Mouse (Mus musculus) left cerebral cortex, adult 2 months (tissue): Measurements from ENCODE around the gene Enah. TPM values are rescaled to one million over a fixed set of nuclear protein-coding genes. Genes with fewer than 3 reads are reported as not detected.

Source experiments
- DNase-seq, 2 experiments: peaks; one replicate each; pipeline ENCODE4 v3.0.0; 2021 to 2022; ENCODE audit warnings: low spot score in 2 of 2, mixed read lengths in 1 of 2; ENCODE audit errors: extremely low spot score in 1 of 2
- H3K27ac ChIP-seq: fragments of 200-600 bp; 2 replicates; pipeline ENCODE4 v1.8.1; 2022
- H3K4me3 ChIP-seq: fragments of 200-600 bp; 2 replicates; pipeline ENCODE4 v1.8.1; 2022
- CTCF ChIP-seq: fragments of 200-600 bp; IDR thresholded peaks from 2 replicates; pipeline ENCODE4 v1.8.1; 2022; ENCODE audit warnings: antibody characterized with exemption, mild to moderate bottlenecking, moderate library complexity
- intact Hi-C: fragments of 180-260 bp; cut with DNase I; formaldehyde crosslinking; loops from one replicate; pipeline ENCODE4 v1.15.1; 2025
- total RNA-seq, 2 experiments: library from RNA; stranded (reverse); gene quantifications; 2 replicates each; pipeline ENCODE4 v1.2.3; 2021

Enah gene
- total RNA-seq, 2 experiments from 2014 or later = 161 to 168 TPM

GRCm38 (mm10) chr1:181893721-181894120 is 126.1 kb downstream of the Enah start:
- intact Hi-C loops = no loop called here
- DNase-seq = peak; percentile 27 to 32
- no peak overlapping the region for H3K27ac ChIP-seq
- no peak for TF ChIP-seq CTCF
- H3K4me3 ChIP-seq = no peak overlapping the region

- intact Hi-C loops = loop anchor here (2.0 kb wide), 2 partner anchors 129 to 649 kb away; partner anchors contain the start of gene Enah
- TF ChIP-seq CTCF = no peak
- Histone ChIP-seq H3K4me3 (no peak overlapping the region), H3K27ac (no peak overlapping the region)
- DNase-seq = no peak
Measured at GRCm38 (mm10) chr1:181889670-181890069, 130.1 kb downstream of the Enah start.

GRCm38 (mm10) chr1:181888801-181889200 is 131.0 kb downstream of the Enah start:
- H3K27ac ChIP-seq = no peak overlapping the region
- peak; percentile 88 to 96 for DNase-seq
- TF ChIP-seq CTCF = no peak; the same call in none of the 2 replicates
- H3K4me3 ChIP-seq = no peak overlapping the region
- intact Hi-C loops = loop anchor here (1.0 to 2.0 kb wide), 3 partner anchors 130 to 650 kb away; partner anchors contain the start of gene Enah

GRCm38 (mm10) chr1:181881532-181881931 is 138.3 kb downstream of the Enah start:
- intact Hi-C loops = loop anchor here (2.0 kb wide), 1 partner anchor 153 kb away; no protein-coding TSS in a partner anchor
- no peak overlapping the region for H3K4me3 ChIP-seq
- peak; percentile 58 for TF ChIP-seq CTCF
- H3K27ac ChIP-seq = no peak overlapping the region
- peak in 1 of 2 experiments; percentile 26 for DNase-seq

GRCm38 (mm10) chr1:181880752-181881325 is 139.0 kb downstream of the Enah start:
- no peak for DNase-seq
- TF ChIP-seq CTCF = peak; percentile 21; the same call in 1 of the 2 replicates
- Histone ChIP-seq H3K4me3 (no peak overlapping the region), H3K27ac (no peak overlapping the region)
- intact Hi-C loops = loop anchor here (2.0 kb wide), 1 partner anchor 152 kb away; no protein-coding TSS in a partner anchor

- intact Hi-C loops = no loop called here
- no peak overlapping the region for H3K27ac ChIP-seq
- DNase-seq = no peak
- H3K4me3 ChIP-seq = no peak overlapping the region
- no peak for TF ChIP-seq CTCF
Measured at GRCm38 (mm10) chr1:181878436-181878835, 141.4 kb downstream of the Enah start.

- no peak for TF ChIP-seq CTCF
- intact Hi-C loops = no loop called here
- no peak for DNase-seq
- Histone ChIP-seq H3K4me3 (no peak overlapping the region), H3K27ac (no peak overlapping the region)
Measured at GRCm38 (mm10) chr1:181877088-181877487, 142.7 kb downstream of the Enah start.

- intact Hi-C loops = no loop called here
- no peak overlapping the region for H3K27ac ChIP-seq
- DNase-seq = no peak
- no peak overlapping the region for H3K4me3 ChIP-seq
- TF ChIP-seq CTCF = no peak
Measured at GRCm38 (mm10) chr1:181876656-181877055, 143.1 kb downstream of the Enah start.

GRCm38 (mm10) chr1:181873086-181873920 is 146.5 kb downstream of the Enah start:
- H3K27ac ChIP-seq = no peak overlapping the region
- TF ChIP-seq CTCF = no peak
- DNase-seq = no peak
- intact Hi-C loops = no loop called here
- H3K4me3 ChIP-seq = no peak overlapping the region

GRCm38 (mm10) chr1:181872639-181873038 is 147.2 kb downstream of the Enah start:
- intact Hi-C loops = no loop called here
- Histone ChIP-seq H3K27ac (no peak overlapping the region), H3K4me3 (no peak overlapping the region)
- TF ChIP-seq CTCF = no peak
- no peak for DNase-seq

GRCm38 (mm10) chr1:181866429-181867280 is 153.1 kb downstream of the Enah start:
- H3K27ac ChIP-seq = no peak overlapping the region
- no peak for DNase-seq
- no peak overlapping the region for H3K4me3 ChIP-seq
- no peak; the same call in 1 of the 2 replicates for TF ChIP-seq CTCF
- intact Hi-C loops = no loop called here
